Mouse (Mus musculus) skeletal muscle tissue, adult 2 months (tissue): ENCODE results near the gene Srek1.

ENCODE experiments used
- DNase-seq: peaks from one replicate; pipeline ENCODE4 v3.0.0-alpha.2; 2012; ENCODE audit warnings: low read depth, low spot score

The Srek1 gene

GRCm38 (mm10) chr13:103726872-103727271 is 47.5 kb downstream of the Srek1 start:
- DNase-seq: no peak

GRCm38 (mm10) chr13:103711406-103712025 is 62.9 kb downstream of the Srek1 start:
- DNase-seq: peak; percentile 32

GRCm38 (mm10) chr13:103710359-103710781 is 64.0 kb downstream of the Srek1 start:
- no peak for DNase-seq

- DNase-seq: no peak
These were observed 68.9 kb downstream of the Srek1 start for GRCm38 (mm10) chr13:103705436-103705978.

GRCm38 (mm10) chr13:103703833-103704232 is 70.6 kb downstream of the Srek1 start:
- peak; percentile 34 for DNase-seq

- DNase-seq: peak; percentile 64
These were observed 71.0 kb downstream of the Srek1 start for GRCm38 (mm10) chr13:103703386-103703785.

- no peak for DNase-seq
These were observed 72.1 kb downstream of the Srek1 start for GRCm38 (mm10) chr13:103702266-103702665.

GRCm38 (mm10) chr13:103700752-103701151 is 73.7 kb downstream of the Srek1 start:
- DNase-seq: no peak

- DNase-seq: no peak
These were observed 76.4 kb downstream of the Srek1 start for GRCm38 (mm10) chr13:103697993-103698392.

GRCm38 (mm10) chr13:103696164-103696563 is 78.2 kb downstream of the Srek1 start:
- DNase-seq: no peak

GRCm38 (mm10) chr13:103695456-103695855 is 79.0 kb downstream of the Srek1 start:
- DNase-seq: no peak
